Mouse (Mus musculus): ENCODE measurements around the gene Dnah7c. TPM values are rescaled to one million over a fixed set of nuclear protein-coding genes. Genes with fewer than 3 reads are reported as not detected.

Dnah7c gene
- polyA plus RNA-seq, 1 experiment, result 0.37 TPM

- Histone ChIP-seq H3K4me3 (replicated peaks; ENCODE audit: extremely low read depth, low read depth, low read length) (no peak overlapping the region), H3K4me1 (ENCODE audit: control insufficient read depth, insufficient read depth, low read length) (no peaks in the 10 kb centered on the region)
- no peak for TF ChIP-seq CTCF (IDR thresholded peaks at IDR 0.05; ENCODE audit: insufficient read depth, low read length)
- TF ChIP-seq POLR2A (IDR thresholded peaks at IDR 0.05; ENCODE audit: borderline replicate concordance, extremely low read depth, low read depth, low read length), result no peak
- no peak for DNase-seq
- 84% methylated on average over 2 of the region's 2 CpGs for WGBS
Observed at GRCm38 (mm10) chr1:46844281-46844680, 418.9 kb downstream of the Dnah7c start.

GRCm38 (mm10) chr1:46845221-46845620 is 419.8 kb downstream of the Dnah7c start:
- no peak for DNase-seq
- 69% methylated on average over 5 of the region's 5 CpGs for WGBS
- TF ChIP-seq POLR2A (IDR thresholded peaks at IDR 0.05; ENCODE audit: borderline replicate concordance, extremely low read depth, low read depth, low read length), result no peak
- no peak for TF ChIP-seq CTCF (IDR thresholded peaks at IDR 0.05; ENCODE audit: insufficient read depth, low read length)
- Histone ChIP-seq H3K4me3 (replicated peaks; ENCODE audit: extremely low read depth, low read depth, low read length) (no peak overlapping the region), H3K4me1 (ENCODE audit: control insufficient read depth, insufficient read depth, low read length) (peaks cover 2% of the 10 kb centered on the region; the same call in 1 of the 2 replicates)

GRCm38 (mm10) chr1:46849758-46850157 is 424.4 kb downstream of the Dnah7c start:
- DNase-seq, result no peak
- peaks cover 6% of the 10 kb centered on the region for H3K4me1 ChIP-seq (ENCODE audit: control insufficient read depth, insufficient read depth, low read length)
- no peak for TF ChIP-seq POLR2A (IDR thresholded peaks at IDR 0.05; ENCODE audit: borderline replicate concordance, extremely low read depth, low read depth, low read length)
- 0 out of 2 replicates have a peak, but pooled peaks have one; percentile 0 for TF ChIP-seq CTCF (IDR thresholded peaks at IDR 0.05; ENCODE audit: insufficient read depth, low read length)
- 28% methylated on average over 1 of the region's 1 CpGs for WGBS
- H3K4me3 ChIP-seq (replicated peaks; ENCODE audit: extremely low read depth, low read depth, low read length), result no peak overlapping the region

GRCm38 (mm10) chr1:46851586-46851985 is 426.2 kb downstream of the Dnah7c start:
- Histone ChIP-seq H3K4me1 (ENCODE audit: control insufficient read depth, insufficient read depth, low read length) (peaks cover 8% of the 10 kb centered on the region), H3K4me3 (replicated peaks; ENCODE audit: extremely low read depth, low read depth, low read length) (no peak overlapping the region)
- WGBS, result 42% methylated on average over 4 of the region's 4 CpGs
- no peak for DNase-seq
- TF ChIP-seq POLR2A (IDR thresholded peaks at IDR 0.05; ENCODE audit: borderline replicate concordance, extremely low read depth, low read depth, low read length), result no peak
- TF ChIP-seq CTCF (IDR thresholded peaks at IDR 0.05; ENCODE audit: insufficient read depth, low read length), result no peak

- 3% methylated on average over 4 of the region's 4 CpGs for WGBS
- TF ChIP-seq CTCF (IDR thresholded peaks at IDR 0.05; ENCODE audit: insufficient read depth, low read length) (no peak), POLR2A (IDR thresholded peaks at IDR 0.05; ENCODE audit: borderline replicate concordance, extremely low read depth, low read depth, low read length) (no peak)
Observed at GRCm38 (mm10) chr1:46852216-46852599, 426.8 kb downstream of the Dnah7c start.

GRCm38 (mm10) chr1:46852600-46853272 is 427.3 kb downstream of the Dnah7c start:
- TF ChIP-seq POLR2A (IDR thresholded peaks at IDR 0.05; ENCODE audit: borderline replicate concordance, extremely low read depth, low read depth, low read length) (peak; percentile 24; the same call in 1 of the 2 replicates), CTCF (IDR thresholded peaks at IDR 0.05; ENCODE audit: insufficient read depth, low read length) (no peak)
- 2% methylated on average over 74 of the region's 75 CpGs for WGBS
- Histone ChIP-seq H3K4me3 (replicated peaks; ENCODE audit: extremely low read depth, low read depth, low read length) (peak overlapping the region; percentile 73), H3K4me1 (ENCODE audit: control insufficient read depth, insufficient read depth, low read length) (peaks cover 8% of the 10 kb centered on the region)
- DNase-seq, result no peak

More at GRCm38 (mm10) chr1:46852216-46852599, 426.8 kb downstream of the Dnah7c start:
- H3K4me3 ChIP-seq (replicated peaks; ENCODE audit: extremely low read depth, low read depth, low read length), result peak overlapping the region; percentile 73
- DNase-seq, result no peak
- peaks cover 8% of the 10 kb centered on the region for H3K4me1 ChIP-seq (ENCODE audit: control insufficient read depth, insufficient read depth, low read length)

- peak; percentile 95 for DNase-seq
- TF ChIP-seq CTCF (IDR thresholded peaks at IDR 0.05; ENCODE audit: insufficient read depth, low read length), result no peak
- peak; percentile 89 for TF ChIP-seq POLR2A (IDR thresholded peaks at IDR 0.05; ENCODE audit: borderline replicate concordance, extremely low read depth, low read depth, low read length)
- under 1% methylated on average over 86 of the region's 86 CpGs for WGBS
- H3K4me1 ChIP-seq (ENCODE audit: control insufficient read depth, insufficient read depth, low read length), result peaks cover 8% of the 10 kb centered on the region
- peak overlapping the region; percentile 73 for H3K4me3 ChIP-seq (replicated peaks; ENCODE audit: extremely low read depth, low read depth, low read length)
Observed at GRCm38 (mm10) chr1:46853317-46854035, 428.1 kb downstream of the Dnah7c start.

- Histone ChIP-seq H3K4me3 (replicated peaks; ENCODE audit: extremely low read depth, low read depth, low read length) (peak overlapping the region; percentile 68), H3K4me1 (ENCODE audit: control insufficient read depth, insufficient read depth, low read length) (peaks cover 8% of the 10 kb centered on the region)
- no peak for TF ChIP-seq CTCF (IDR thresholded peaks at IDR 0.05; ENCODE audit: insufficient read depth, low read length)
- DNase-seq, result no peak
- 21% methylated on average over 18 of the region's 18 CpGs for WGBS
Observed at GRCm38 (mm10) chr1:46854036-46854900, 428.9 kb downstream of the Dnah7c start.

- no peak for TF ChIP-seq CTCF (IDR thresholded peaks at IDR 0.05; ENCODE audit: insufficient read depth, low read length)
- TF ChIP-seq POLR2A (IDR thresholded peaks at IDR 0.05; ENCODE audit: borderline replicate concordance, extremely low read depth, low read depth, low read length), result no peak
- WGBS, result 46% methylated on average over 4 of the region's 4 CpGs
- Histone ChIP-seq H3K4me1 (ENCODE audit: control insufficient read depth, insufficient read depth, low read length) (peaks cover 6% of the 10 kb centered on the region), H3K4me3 (replicated peaks; ENCODE audit: extremely low read depth, low read depth, low read length) (no peak overlapping the region)
- no peak for DNase-seq
Observed at GRCm38 (mm10) chr1:46856498-46856897, 431.1 kb downstream of the Dnah7c start.
